Mouse (Mus musculus) layer of hippocampus, postnatal 25 days (tissue): ENCODE data around the gene Lyrm9. TPM values are rescaled to one million over a fixed set of nuclear protein-coding genes. Genes with fewer than 3 reads are reported as not detected.

ENCODE experiments used
- DNase-seq, 2 experiments: peaks; one replicate each; pipeline ENCODE4 v3.0.0; 2022; ENCODE audit warnings: mixed read lengths in 2 of 2, low spot score in 1 of 2; ENCODE audit errors: extremely low spot score in 1 of 2
- total RNA-seq, 2 experiments: library from RNA; stranded (reverse); gene quantifications; 2 replicates each; pipeline ENCODE4 v1.2.3; 2021

The Lyrm9 gene
- total RNA-seq, 2 experiments from 2014 or later: 15.5 to 21.6 TPM

DNA sequence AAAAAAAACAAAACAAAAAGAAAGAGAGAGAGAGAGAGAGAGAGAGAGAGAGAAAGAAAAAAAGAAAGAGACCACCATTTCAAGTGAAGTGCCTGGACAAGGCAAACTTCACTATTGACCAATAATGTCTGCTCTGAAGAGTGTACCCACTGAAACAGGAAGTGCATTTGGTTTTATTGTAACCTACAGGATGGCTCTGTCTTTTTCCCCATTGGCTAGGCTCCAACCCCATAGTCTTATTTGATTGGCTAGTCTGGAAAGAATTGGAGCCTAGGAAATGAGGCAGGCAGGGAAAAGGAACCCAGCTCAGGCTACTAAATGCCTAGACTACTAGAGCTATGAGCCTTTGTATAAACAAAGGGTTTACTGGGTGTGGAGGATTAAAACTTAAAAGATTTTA, 17.0 kb upstream of the Lyrm9 start:
- no peak for DNase-seq

DNA sequence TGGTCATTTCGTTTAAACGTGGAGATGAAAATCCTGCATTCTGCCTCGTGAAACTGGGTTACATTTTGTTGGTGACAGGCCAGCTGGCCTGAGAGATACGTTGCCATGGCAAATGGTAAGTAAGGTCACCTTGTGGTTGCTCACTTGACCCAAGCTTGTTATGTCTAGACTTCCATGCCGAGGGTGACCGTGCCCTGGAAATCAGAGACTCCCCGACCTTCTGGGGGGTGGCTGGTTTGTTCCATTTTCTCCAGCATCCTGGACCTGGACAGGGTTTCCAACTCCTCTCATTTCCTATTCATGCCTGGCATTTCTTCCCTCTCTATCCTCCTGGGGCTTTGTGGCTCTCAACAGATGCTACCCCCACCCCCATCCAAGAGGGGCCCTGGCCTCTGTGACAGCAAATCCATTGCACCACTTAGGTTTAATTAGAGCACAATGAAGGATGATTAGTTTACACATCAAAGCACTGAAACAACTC, 11.9 kb upstream of the Lyrm9 start:
- DNase-seq: no peak

- DNase-seq: no peak
Measured at GRCm38 (mm10) chr11:78815986-78816792, 10.2 kb upstream of the Lyrm9 start.

GRCm38 (mm10) chr11:78817311-78818022, 8.9 kb upstream of the Lyrm9 start:
- DNase-seq: no peak

DNA sequence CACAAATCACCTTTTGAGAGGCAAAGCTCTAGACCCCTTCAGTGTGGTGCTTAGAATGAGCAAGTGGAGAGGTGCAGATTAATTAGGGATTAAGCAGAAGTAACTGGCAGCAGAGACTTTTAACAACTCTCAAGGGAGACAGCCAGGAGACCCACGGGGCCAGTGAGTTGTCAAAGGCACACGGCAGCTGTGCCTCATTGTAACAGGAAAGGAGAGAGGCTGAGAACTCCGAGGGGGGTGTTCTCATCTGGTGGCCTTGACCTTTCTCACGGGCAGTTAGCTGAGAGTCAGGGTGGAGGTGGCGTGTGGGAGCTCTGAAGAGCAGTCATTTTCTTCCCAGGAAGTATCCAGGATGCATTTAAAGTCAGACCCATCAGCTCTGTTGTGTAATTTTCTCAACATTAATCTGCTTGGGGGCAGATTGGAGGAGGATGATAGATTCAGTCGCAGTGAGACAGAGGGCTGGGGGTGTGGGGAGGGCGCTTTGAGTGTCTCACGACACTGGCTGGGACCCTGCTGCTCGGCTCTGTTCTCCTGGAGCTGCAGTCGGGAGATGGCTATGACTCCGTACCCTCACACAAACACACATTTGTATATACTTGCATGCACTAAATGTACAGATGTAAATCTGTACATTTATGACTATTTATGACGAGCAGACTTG, 5.9 kb upstream of the Lyrm9 start:
- no peak for DNase-seq

- DNase-seq: peak in 1 of 2 experiments; percentile 70
Measured at GRCm38 (mm10) chr11:78822792-78823498, 3.4 kb upstream of the Lyrm9 start.

GRCm38 (mm10) chr11:78827546-78827945, 1.2 kb downstream of the Lyrm9 start:
- DNase-seq: no peak

- no peak for DNase-seq
Measured at GRCm38 (mm10) chr11:78828386-78828785, 2.0 kb downstream of the Lyrm9 start.

DNA sequence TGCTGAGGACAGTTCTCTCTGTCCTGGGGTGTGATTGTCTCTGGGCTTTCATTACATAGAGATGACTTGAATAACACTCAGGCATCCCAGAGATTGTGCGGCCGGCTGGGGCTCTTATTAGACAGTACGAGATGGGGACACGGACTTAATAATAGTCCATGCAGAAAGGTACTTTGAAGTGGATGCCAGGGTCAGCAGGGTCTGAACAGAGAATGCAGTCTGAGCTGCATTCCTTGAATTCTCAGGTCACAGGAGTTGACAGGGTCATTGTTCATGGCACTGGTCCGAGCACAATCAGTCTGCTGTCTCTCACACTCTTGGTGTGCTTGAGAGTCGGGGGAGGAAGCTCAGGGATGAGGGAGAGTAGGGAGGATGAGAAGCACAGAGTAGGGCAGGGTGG, 3.0 kb downstream of the Lyrm9 start:
- no peak for DNase-seq

- DNase-seq: no peak
Measured at GRCm38 (mm10) chr11:78830180-78830579, 3.8 kb downstream of the Lyrm9 start.

- DNase-seq: peak in 1 of 2 experiments; percentile 70
Measured at GRCm38 (mm10) chr11:78831716-78832115, 5.3 kb downstream of the Lyrm9 start.

GRCm38 (mm10) chr11:78832117-78832726, 5.8 kb downstream of the Lyrm9 start:
- no peak for DNase-seq

DNA sequence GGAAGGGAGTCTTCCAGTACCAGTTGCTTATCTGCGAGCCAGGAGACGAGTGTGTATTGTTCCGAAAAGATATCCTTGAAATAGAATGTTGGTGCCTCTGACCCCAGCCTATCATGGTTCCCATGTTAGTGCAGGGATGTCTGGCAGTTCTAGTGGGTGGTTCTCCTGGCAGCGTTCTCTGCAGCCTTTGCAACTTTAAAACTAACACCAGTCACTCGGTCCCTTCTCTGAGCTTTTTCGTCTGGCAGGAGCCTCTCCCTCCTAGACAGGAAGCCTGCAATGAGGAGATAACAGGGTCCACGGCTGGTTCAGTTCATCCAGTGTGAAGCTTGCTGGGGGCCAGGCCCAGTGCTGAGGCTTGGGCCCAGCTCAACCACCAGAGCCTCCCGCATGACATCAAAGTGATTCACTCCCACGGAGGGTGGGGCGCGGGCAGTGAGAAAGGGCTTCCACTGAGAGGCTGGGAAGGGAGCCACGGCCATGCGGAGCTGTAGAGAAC, 6.5 kb downstream of the Lyrm9 start:
- no peak for DNase-seq

DNA sequence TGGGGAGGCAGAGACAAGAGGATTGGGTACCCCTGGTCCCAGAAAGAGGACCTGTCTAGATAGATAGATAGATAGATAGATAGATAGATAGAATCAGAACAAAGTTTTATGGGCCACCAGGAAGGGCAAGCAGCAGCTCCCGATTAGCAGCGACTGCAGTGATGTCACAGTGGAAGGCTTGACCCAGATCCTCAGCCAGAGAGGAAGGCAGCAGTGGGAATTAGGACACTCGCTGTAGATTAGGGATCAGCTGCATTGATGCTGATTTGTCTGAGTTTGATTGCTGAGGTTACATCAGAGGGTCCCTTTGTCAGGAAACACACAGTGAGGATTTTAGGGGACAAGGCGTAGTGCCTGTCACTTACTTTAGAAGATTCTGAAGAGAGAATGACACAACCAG, 10.1 kb downstream of the Lyrm9 start:
- no peak for DNase-seq

DNA sequence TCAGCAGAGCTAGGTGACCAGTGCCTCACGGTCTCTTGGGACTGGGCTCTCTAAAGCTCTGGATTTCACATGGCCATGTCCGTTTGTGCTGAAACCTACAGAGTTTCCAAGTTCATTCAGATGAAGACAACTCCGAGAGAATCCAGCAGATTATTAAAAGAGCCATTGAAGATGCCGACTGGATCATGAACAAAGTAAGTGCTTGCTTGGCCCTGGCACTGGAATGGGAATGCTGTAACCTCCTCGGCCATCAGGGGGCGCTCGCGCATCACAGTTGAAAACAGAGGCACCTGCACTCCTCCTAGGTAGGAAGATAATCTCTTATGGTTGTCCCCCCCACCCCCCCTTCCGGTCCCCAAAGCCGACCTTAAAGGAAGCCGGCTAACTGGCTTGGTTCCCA, 11.6 kb downstream of the Lyrm9 start:
- DNase-seq: peak; percentile 68 to 88

DNA sequence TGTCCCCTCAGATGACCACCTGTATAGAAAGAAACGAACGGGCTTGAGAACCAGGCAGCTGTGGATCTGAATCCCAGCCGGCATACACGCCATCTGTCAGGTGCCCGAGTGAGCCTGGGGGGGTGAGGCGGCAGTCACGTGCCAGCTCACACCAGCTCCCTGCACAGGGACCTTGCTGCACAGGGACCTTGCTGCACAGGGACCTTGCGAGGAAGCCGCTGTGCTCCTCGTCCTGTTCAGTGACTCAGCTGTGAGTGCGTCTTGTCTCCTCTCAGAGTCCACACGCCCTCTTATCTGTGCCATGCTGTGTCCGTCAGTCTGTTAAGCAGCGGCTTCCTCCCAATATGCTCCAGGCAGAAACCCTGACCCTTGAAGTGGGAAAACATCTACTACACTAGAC, 13.1 kb downstream of the Lyrm9 start:
- no peak for DNase-seq

GRCm38 (mm10) chr11:78840141-78840540, 13.8 kb downstream of the Lyrm9 start:
- no peak for DNase-seq

DNA sequence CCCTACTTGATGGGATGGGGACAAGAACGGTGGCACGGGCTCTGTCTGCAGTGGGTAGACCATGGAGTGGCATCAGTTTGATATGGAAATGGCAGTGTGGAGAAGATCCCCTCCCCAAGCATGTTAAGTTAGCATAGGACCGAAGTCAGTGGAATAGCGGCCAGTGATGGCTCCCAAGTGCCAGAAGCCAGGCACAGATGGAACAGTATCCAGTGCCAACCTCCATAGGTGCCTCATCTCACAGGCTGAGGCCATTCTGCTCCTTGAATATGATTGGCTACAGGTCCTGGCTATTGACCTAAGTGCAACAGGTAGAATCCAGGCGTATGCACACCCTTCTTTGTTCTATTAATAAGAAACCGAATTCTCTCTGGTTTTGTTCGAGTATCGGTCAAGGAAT, 15.6 kb downstream of the Lyrm9 start:
- no peak for DNase-seq

GRCm38 (mm10) chr11:78846620-78847019, 20.2 kb downstream of the Lyrm9 start:
- DNase-seq: no peak
